In the genomic region with DNA sequence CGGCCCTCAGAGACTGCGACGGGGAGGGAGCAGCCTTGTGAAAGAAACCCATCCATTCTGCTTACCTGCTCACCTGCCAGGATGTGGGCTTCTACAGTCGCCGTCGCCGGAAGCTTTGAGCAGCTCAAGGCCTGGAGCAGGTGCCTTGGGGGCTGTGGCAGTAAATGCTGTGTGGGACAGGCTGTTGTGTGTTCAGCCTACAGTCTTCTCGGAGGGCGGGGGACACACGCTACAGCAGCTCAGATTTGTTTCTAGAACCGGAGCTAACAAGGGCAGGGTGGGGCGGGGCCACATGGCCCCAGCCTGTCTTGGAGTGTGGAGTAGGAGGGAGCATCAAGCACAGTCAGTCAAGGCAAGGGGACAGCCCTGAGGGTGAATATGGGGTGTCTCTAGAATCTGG, we compare ENCODE assay signal across 9 mouse cellular contexts. TPM values are rescaled to one million over a fixed set of nuclear protein-coding genes. Genes with fewer than 3 reads are reported as not detected.
DNase-seq lines count a peak whose midpoint lies in the region; ATAC-seq and TF ChIP-seq lines count a peak whose summit lies in the region.
"Had no signal": no experiment of that assay in that cellular context is flagged by ENCODE, and none has a peak within 500 bp of the region (broad histone marks: within the 10 kb centered on the region; RNA-seq: fewer than 3 reads in every experiment).

Gene Il34, minus strand, starts transcription at position 256 of the 400 bp plus-strand sequence.

- peaks cover 14% of the 10 kb centered on the region for H3K4me1 ChIP-seq in lung, embryonic 16.5 days (replicated peaks; ENCODE audit: control insufficient read depth, insufficient read depth, low read length)
- no peaks in the 10 kb centered on the region for H3K4me1 ChIP-seq in forebrain, embryonic 12.5 days
- H3K4me1 ChIP-seq: liver, embryonic 15.5 days had no signal

- no peaks in the 10 kb centered on the region for H3K9me3 ChIP-seq in lung, embryonic 16.5 days (ENCODE audit: control insufficient read depth, low read length)
- no peaks in the 10 kb centered on the region for H3K9me3 ChIP-seq in forebrain, embryonic 12.5 days
- H3K9me3 ChIP-seq: liver, embryonic 15.5 days had no signal

- peaks cover 16% of the 10 kb centered on the region for H3K36me3 ChIP-seq in lung, embryonic 16.5 days (ENCODE audit: control insufficient read depth, insufficient read depth, low read length)
- peaks cover 21% of the 10 kb centered on the region for H3K36me3 ChIP-seq in forebrain, embryonic 12.5 days (replicated peaks)

- H3K27ac ChIP-seq in gastrocnemius, adult 2 months: peak within 1 kb of the TSS; percentile 72
- peak within 1 kb of the TSS; percentile 71 for H3K27ac ChIP-seq in lung, embryonic 16.5 days (ENCODE audit: low read length)
- H3K27ac ChIP-seq in forebrain, embryonic 12.5 days: no peak within 1 kb of the TSS
- H3K27ac ChIP-seq: liver, embryonic 15.5 days had no signal

- 19% methylated on average over 12 of the region's 12 CpGs for WGBS in lung, embryonic 16.5 days
- 51% methylated on average over 12 of the region's 12 CpGs for WGBS in forebrain, embryonic 12.5 days

- no peaks in the 10 kb centered on the region for H3K27me3 ChIP-seq in lung, embryonic 16.5 days (ENCODE audit: control insufficient read depth, insufficient read depth, low read depth, low read length)
- H3K27me3 ChIP-seq in forebrain, embryonic 12.5 days: no peaks in the 10 kb centered on the region
- H3K27me3 ChIP-seq: liver, embryonic 15.5 days had no signal

- H3K9ac ChIP-seq in lung, embryonic 16.5 days (ENCODE audit: low read length): peak within 1 kb of the TSS; percentile 49; the same call in 1 of the 2 replicates
- no peak within 1 kb of the TSS for H3K9ac ChIP-seq in forebrain, embryonic 12.5 days
- H3K9ac ChIP-seq: liver, embryonic 15.5 days had no signal

- no peak for DNase-seq in gastrocnemius, adult 2 months
- DNase-seq in gastrocnemius, adult 8-10 months (ENCODE audit: low spot score in 2 of 2): no peak
- no peak for DNase-seq in lung, adult 18-20 months
- no peak for DNase-seq in layer of hippocampus, postnatal 14 days (ENCODE audit: low spot score in 2 of 2)
- peak; percentile 84 for DNase-seq in thymus, postnatal 14 days
- DNase-seq in urinary bladder, postnatal 25 days (ENCODE audit: low spot score): no peak

- H3K4me2 ChIP-seq in lung, embryonic 16.5 days (ENCODE audit: low read depth, low read length): peak within 1 kb of the TSS; percentile 42
- no peak within 1 kb of the TSS for H3K4me2 ChIP-seq in forebrain, embryonic 12.5 days
- H3K4me2 ChIP-seq: liver, embryonic 15.5 days had no signal

- H3K4me3 ChIP-seq in gastrocnemius, adult 2 months: peak within 1 kb of the TSS; percentile 62
- H3K4me3 ChIP-seq in lung, embryonic 16.5 days (ENCODE audit: low read length): peak within 1 kb of the TSS; percentile 31
- H3K4me3 ChIP-seq in forebrain, embryonic 12.5 days (replicated peaks): no peak within 1 kb of the TSS
- H3K4me3 ChIP-seq: liver, embryonic 15.5 days had no signal

- TF ChIP-seq CTCF in gastrocnemius, adult 2 months (IDR thresholded peaks at IDR 0.05): no peak

- intact Hi-C loops in gastrocnemius, adult 2 months (cut with DNase I): loop anchor here (5.0 kb wide), 1 partner anchor 53 kb away; no protein-coding TSS in a partner anchor

- peak; percentile 19 for ATAC-seq in lung, embryonic 16.5 days (ENCODE audit: low read depth)
- ATAC-seq in forebrain, embryonic 12.5 days (ENCODE audit: low FRiP score): no peak

RNA-seq across cellular contexts. Expression of gene Il34, which starts in this region (rescaled TPM):
- total RNA-seq in gastrocnemius, adult 2 months (2021): 1 to 10 TPM; 5.2 TPM
- total RNA-seq in gastrocnemius, adult 8-10 months (2022): 1 to 10 TPM; 1.6 to 5.5 (median 4.3) TPM
- polyA plus RNA-seq in lung, embryonic 16.5 days (2015; fragmentation: Nextera tagmentation; extraction: Ambion mirVana): 4.9 and 6.5 TPM in 2 replicates
- 10 to 100 TPM; 65.2 to 75.8 TPM for total RNA-seq in layer of hippocampus, postnatal 14 days (2021)
- polyA plus RNA-seq in forebrain, embryonic 12.5 days (2016; fragmentation: Nextera tagmentation; extraction: Ambion mirVana): 0.26 and 0.63 TPM in 2 replicates

Comparison
In these comparisons a context has a peak if more than half of its experiments do, and no peak if none do; other contexts are left out.
1. RNA of gene Il34 (total RNA-seq): 65.2 to 75.8 TPM in layer of hippocampus, postnatal 14 days; 1.6 to 5.5 TPM in gastrocnemius, adult 8-10 months and 5.2 TPM in gastrocnemius, adult 2 months; every median in the first group is over 10 times any median in the second.